8 mouse cellular contexts compared by ENCODE assay signal in genomic region chr7:35118841-35119413, GRCm38 (mm10). TPM values are rescaled to one million over a fixed set of nuclear protein-coding genes. Genes with fewer than 3 reads are reported as not detected.
DNase-seq lines count a peak whose midpoint lies in the region; ATAC-seq and TF ChIP-seq lines count a peak whose summit lies in the region.

TSS of gene Cebpa (plus strand) at chr7:35119293.

- H3K9ac ChIP-seq in forebrain, embryonic 16.5 days (replicated peaks; ENCODE audit: low read depth, low read length) = peak within 1 kb of the TSS; percentile 61
- H3K9ac ChIP-seq in neural tube, embryonic 14.5 days (replicated peaks; ENCODE audit: low read depth, low read length) = peak within 1 kb of the TSS; percentile 50

- H3K27me3 ChIP-seq in E14TG2a.4 (ENCODE audit: insufficient read depth, low read length) = peaks cover 90% of the 10 kb centered on the region
- peaks cover 52% of the 10 kb centered on the region for H3K27me3 ChIP-seq in forebrain, embryonic 16.5 days (replicated peaks; ENCODE audit: control insufficient read depth, insufficient read depth, low read length)
- peaks cover 37% of the 10 kb centered on the region for H3K27me3 ChIP-seq in neural tube, embryonic 14.5 days (ENCODE audit: control insufficient read depth, insufficient read depth, low read length)
- H3K27me3 ChIP-seq in testis, adult 2 months (ENCODE audit: control insufficient read depth, insufficient read depth, low read length) = no peaks in the 10 kb centered on the region

- peak within 1 kb of the TSS; percentile 79 for H3K4me3 ChIP-seq in E14TG2a.4 (replicated peaks; ENCODE audit: low read length)
- H3K4me3 ChIP-seq in forebrain, embryonic 16.5 days (replicated peaks; ENCODE audit: low read length) = peak within 1 kb of the TSS; percentile 61
- H3K4me3 ChIP-seq in neural tube, embryonic 14.5 days (ENCODE audit: low read depth, low read length) = peak within 1 kb of the TSS; percentile 49
- peak within 1 kb of the TSS; percentile 76 for H3K4me3 ChIP-seq in testis, adult 2 months (ENCODE audit: control insufficient read depth, low read depth, low read length)

- H3K36me3 ChIP-seq in E14TG2a.4 (ENCODE audit: insufficient read depth, low read length) = no peaks in the 10 kb centered on the region
- H3K36me3 ChIP-seq in forebrain, embryonic 16.5 days (ENCODE audit: control insufficient read depth, insufficient read depth) = no peaks in the 10 kb centered on the region
- H3K36me3 ChIP-seq in neural tube, embryonic 14.5 days (ENCODE audit: control insufficient read depth, insufficient read depth, low read length) = no peaks in the 10 kb centered on the region
- no peaks in the 10 kb centered on the region for H3K36me3 ChIP-seq in testis, adult 2 months (ENCODE audit: control insufficient read depth, insufficient read depth, low read length)

- DNase-seq in heart, postnatal 25 days (ENCODE audit: low spot score) = peak; percentile 92
- peak; percentile 90 to 97 for DNase-seq in layer of hippocampus, adult 18-20 months (ENCODE audit: low spot score in 2 of 2)
- peak; percentile 95 to 96 for DNase-seq in lung, adult 18-20 months

- under 1% methylated on average over 50 of the region's 50 CpGs for WGBS in forebrain, embryonic 16.5 days
- under 1% methylated on average over 46 of the region's 50 CpGs for WGBS in neural tube, embryonic 14.5 days

- H3K4me1 ChIP-seq in E14TG2a.4 (replicated peaks; ENCODE audit: low read depth, low read length) = peaks cover 36% of the 10 kb centered on the region
- peaks cover 21% of the 10 kb centered on the region for H3K4me1 ChIP-seq in forebrain, embryonic 16.5 days (replicated peaks; ENCODE audit: control insufficient read depth, insufficient read depth, low read length)
- peaks cover 23% of the 10 kb centered on the region for H3K4me1 ChIP-seq in neural tube, embryonic 14.5 days (ENCODE audit: control insufficient read depth, insufficient read depth, low read length)
- H3K4me1 ChIP-seq in testis, adult 2 months (ENCODE audit: control insufficient read depth, insufficient read depth, low read length) = peaks cover 20% of the 10 kb centered on the region

- no peaks in the 10 kb centered on the region for H3K9me3 ChIP-seq in E14TG2a.4 (ENCODE audit: low read length)
- no peaks in the 10 kb centered on the region for H3K9me3 ChIP-seq in forebrain, embryonic 16.5 days (ENCODE audit: control insufficient read depth, low read length)
- no peaks in the 10 kb centered on the region for H3K9me3 ChIP-seq in neural tube, embryonic 14.5 days (ENCODE audit: control insufficient read depth, low read length)

- intact Hi-C loops in heart, postnatal 25 days (cut with DNase I) = loop anchor here (1.0 to 5.0 kb wide), 6 partner anchors 37 to 113 kb away; partner anchors contain the start of gene Cebpg

- ATAC-seq in cerebellum, adult (ENCODE audit: insufficient number of reproducible peaks, low FRiP score, low TSS enrichment) = peak; percentile 77
- ATAC-seq in forebrain, embryonic 16.5 days = peak; percentile 93
- peak; percentile 91 for ATAC-seq in neural tube, embryonic 14.5 days (ENCODE audit: low read depth)

- TF ChIP-seq CTCF in E14TG2a.4 (conservative IDR thresholded peaks at IDR 0.05; ENCODE audit: low read length) = peak; percentile 19
- peak; percentile 59; the same call in 1 of the 2 replicates for TF ChIP-seq CTCF in testis, adult 2 months (IDR thresholded peaks at IDR 0.05; ENCODE audit: control insufficient read depth, insufficient read depth, insufficient replicate concordance, low read depth, low read length)

- H3K4me2 ChIP-seq in forebrain, embryonic 16.5 days (ENCODE audit: low read length) = peak within 1 kb of the TSS; percentile 99
- H3K4me2 ChIP-seq in neural tube, embryonic 14.5 days (ENCODE audit: low read depth, low read length) = peak within 1 kb of the TSS; percentile 100

- no peak; the same call in 1 of the 2 replicates for TF ChIP-seq POLR2A in testis, adult 2 months (IDR thresholded peaks at IDR 0.05; ENCODE audit: control insufficient read depth, low read depth, low read length)

- H3K27ac ChIP-seq in forebrain, embryonic 16.5 days (ENCODE audit: low read length) = no peak within 1 kb of the TSS; the same call in 1 of the 2 replicates
- H3K27ac ChIP-seq in neural tube, embryonic 14.5 days (ENCODE audit: low read depth, low read length) = peak within 1 kb of the TSS; percentile 12; the same call in 1 of the 2 replicates
- H3K27ac ChIP-seq in testis, adult 2 months (ENCODE audit: control insufficient read depth, insufficient read depth, low read depth, low read length) = peak within 1 kb of the TSS; percentile 27

RNA-seq across cellular contexts. Expression of gene Cebpa, which starts in this region (rescaled TPM):
- 0.32 and 0.40 TPM in 2 replicates for polyA plus RNA-seq in forebrain, embryonic 16.5 days (2015; fragmentation: Nextera tagmentation; extraction: Ambion mirVana)
- 1 to 10 TPM; 5.8 to 6.1 TPM for total RNA-seq in heart, postnatal 25 days (2021)
- total RNA-seq in layer of hippocampus, adult 18-20 months (2021) = 10 to 100 TPM; 21.4 to 22.4 TPM
- 0.62 and 0.77 TPM in 2 replicates for polyA plus RNA-seq in neural tube, embryonic 14.5 days (2014; fragmentation: Nextera tagmentation; extraction: Ambion mirVana)
- 1.7 and 2.6 TPM in 2 replicates for polyA plus RNA-seq in testis, adult 2 months (2012; rRNA removed)

Comparison
In these comparisons a context has a peak if more than half of its experiments do, and no peak if none do; other contexts are left out.
1. Peak in ATAC-seq, H3K4me3 ChIP-seq, H3K9ac ChIP-seq and H3K4me2 ChIP-seq in forebrain, embryonic 16.5 days; RNA of the gene not detected or under 1 TPM.
2. Peak in ATAC-seq, H3K4me3 ChIP-seq, H3K27ac ChIP-seq, H3K9ac ChIP-seq and H3K4me2 ChIP-seq in neural tube, embryonic 14.5 days; RNA of the gene not detected or under 1 TPM.